Comparison of ENCODE assay signal across 33 mouse cellular contexts in the genomic region with DNA sequence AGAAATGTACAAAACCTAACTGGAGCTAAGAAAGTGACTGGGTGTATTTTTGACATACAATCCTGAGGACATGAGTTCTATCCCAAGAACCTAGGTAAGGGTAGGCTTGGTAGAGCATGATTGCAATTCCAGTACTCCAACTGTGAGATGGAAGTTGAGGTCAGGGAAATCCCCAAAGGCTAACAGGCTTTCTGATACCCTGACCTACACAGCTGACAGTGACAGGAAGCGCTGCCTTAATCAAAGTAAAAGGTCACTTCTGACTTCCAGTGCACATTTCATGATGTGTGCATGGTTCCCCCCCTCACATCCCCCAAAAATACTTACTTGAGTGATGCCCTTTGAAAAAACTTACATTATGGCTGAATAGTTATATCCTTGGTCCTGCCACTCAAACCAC.
"Had no signal": no experiment of that assay in that cellular context is flagged by ENCODE, and none has a peak within 500 bp of the region (broad histone marks: within the 10 kb centered on the region; RNA-seq: fewer than 3 reads in every experiment).

No protein-coding gene starts in this region.

- H3K4me3 ChIP-seq: limb, embryonic 10.5 days; limb, embryonic 12.5 days; limb, embryonic 13.5 days; limb, embryonic 15.5 days; liver, embryonic 12.5 days; liver, embryonic 13.5 days; liver, embryonic 15.5 days; lung, embryonic 15.5 days; megakaryocyte, embryonic 14.5 days; midbrain, embryonic 10.5 days; midbrain, embryonic 12.5 days; midbrain, embryonic 13.5 days; midbrain, embryonic 15.5 days; myocyte; neural tube, embryonic 12.5 days; neural tube, embryonic 13.5 days had no signal

- H3K9me3 ChIP-seq: limb, embryonic 10.5 days; limb, embryonic 12.5 days; limb, embryonic 13.5 days; limb, embryonic 15.5 days; liver, embryonic 12.5 days; liver, embryonic 13.5 days; liver, embryonic 15.5 days; lung, embryonic 15.5 days; megakaryocyte, embryonic 14.5 days; midbrain, embryonic 10.5 days; midbrain, embryonic 12.5 days; midbrain, embryonic 13.5 days; midbrain, embryonic 15.5 days; neural tube, embryonic 12.5 days; neural tube, embryonic 13.5 days had no signal

- H3K27me3 ChIP-seq: limb, embryonic 12.5 days; limb, embryonic 13.5 days; limb, embryonic 15.5 days; liver, embryonic 12.5 days; liver, embryonic 13.5 days; liver, embryonic 15.5 days; lung, embryonic 15.5 days; megakaryocyte, embryonic 14.5 days; midbrain, embryonic 13.5 days; midbrain, embryonic 15.5 days; neural tube, embryonic 12.5 days; neural tube, embryonic 13.5 days had no signal

- H3K4me1 ChIP-seq: limb, embryonic 10.5 days; limb, embryonic 12.5 days; limb, embryonic 13.5 days; limb, embryonic 15.5 days; liver, embryonic 12.5 days; liver, embryonic 13.5 days; liver, embryonic 15.5 days; lung, embryonic 15.5 days; megakaryocyte, embryonic 14.5 days; midbrain, embryonic 10.5 days; midbrain, embryonic 12.5 days; midbrain, embryonic 13.5 days; midbrain, embryonic 15.5 days; neural tube, embryonic 12.5 days; neural tube, embryonic 13.5 days had no signal

- H3K4me2 ChIP-seq: limb, embryonic 12.5 days; limb, embryonic 13.5 days; limb, embryonic 15.5 days; liver, embryonic 11.5 days; liver, embryonic 12.5 days; liver, embryonic 13.5 days; liver, embryonic 15.5 days; lung, embryonic 14.5 days; lung, embryonic 15.5 days; midbrain, embryonic 11.5 days; midbrain, embryonic 12.5 days; midbrain, embryonic 13.5 days; midbrain, embryonic 15.5 days; neural tube, embryonic 12.5 days; neural tube, embryonic 13.5 days had no signal

- H3K36me3 ChIP-seq: limb, embryonic 10.5 days; limb, embryonic 12.5 days; limb, embryonic 13.5 days; limb, embryonic 15.5 days; liver, embryonic 12.5 days; liver, embryonic 13.5 days; liver, embryonic 15.5 days; lung, embryonic 15.5 days; midbrain, embryonic 10.5 days; midbrain, embryonic 12.5 days; midbrain, embryonic 13.5 days; midbrain, embryonic 15.5 days; neural tube, embryonic 12.5 days; neural tube, embryonic 13.5 days had no signal

- ATAC-seq: liver, embryonic 12.5 days; liver, postnatal 0 days; lung, postnatal 0 days; midbrain, embryonic 13.5 days; midbrain, embryonic 15.5 days; midbrain, embryonic 16.5 days had no signal

- H3K27ac ChIP-seq: limb, embryonic 10.5 days; limb, embryonic 12.5 days; limb, embryonic 13.5 days; limb, embryonic 15.5 days; liver, embryonic 12.5 days; liver, embryonic 13.5 days; liver, embryonic 14.5 days; liver, embryonic 15.5 days; lung, embryonic 15.5 days; macrophage; midbrain, embryonic 10.5 days; midbrain, embryonic 12.5 days; midbrain, embryonic 13.5 days; midbrain, embryonic 15.5 days; neural tube, embryonic 12.5 days; neural tube, embryonic 13.5 days had no signal

- H3K9ac ChIP-seq: limb, embryonic 12.5 days; limb, embryonic 13.5 days; limb, embryonic 15.5 days; liver, embryonic 12.5 days; liver, embryonic 13.5 days; liver, embryonic 14.5 days; liver, embryonic 15.5 days; liver, postnatal 0 days; lung, embryonic 14.5 days; lung, embryonic 15.5 days; midbrain, embryonic 12.5 days; midbrain, embryonic 13.5 days; midbrain, embryonic 15.5 days; neural tube, embryonic 12.5 days; neural tube, embryonic 13.5 days had no signal

- DNase-seq: left cerebral cortex, postnatal 4 days; liver; liver, embryonic 13.5 days; liver, postnatal 0 days; lung, adult 18-20 months; lung, adult 2 months; lung, embryonic 14.5 days; lung, postnatal 10 days; lung, postnatal 14 days; lung, postnatal 36 days; lung, postnatal 4 days; midbrain, embryonic 14.5 days had no signal
